Mouse (Mus musculus) stomach, adult 2 months (tissue): ENCODE data around the gene Lce1k. TPM values are rescaled to one million over a fixed set of nuclear protein-coding genes. Genes with fewer than 3 reads are reported as not detected.

Experiments
- polyA plus RNA-seq: library from polyadenylated mRNA; depleted of rRNA; stranded (reverse); fragments of >200 nt; gene quantifications from 2 replicates; pipeline ENCODE4 v1.2.3, GENCODE M21; 2012; rRNA removed

Gene Lce1k
- 34.9 and 89.6 TPM in 2 replicates for polyA plus RNA-seq

DNA sequence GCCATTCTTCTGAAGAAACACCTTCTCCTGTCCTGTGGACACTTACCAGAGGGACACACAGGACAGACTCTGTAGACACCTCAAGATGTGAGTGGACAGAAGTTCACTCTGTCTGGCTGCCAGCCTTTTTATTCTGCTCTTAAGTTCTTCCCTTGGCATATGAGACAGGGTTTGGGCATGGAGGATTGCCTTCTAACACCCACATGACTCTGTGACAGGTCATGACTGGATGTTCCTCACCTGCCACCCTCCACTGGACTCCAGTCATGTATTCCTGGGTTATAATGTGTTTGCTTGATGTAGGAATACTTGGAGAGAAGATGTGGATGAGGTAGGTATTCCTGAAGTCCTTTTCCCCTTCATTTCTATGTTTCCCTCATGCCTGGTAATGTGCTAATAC is at the start of gene Lce1k:
TSS of gene Lce1k (minus strand) at position 101 of the 400 bp plus-strand sequence.

DNA sequence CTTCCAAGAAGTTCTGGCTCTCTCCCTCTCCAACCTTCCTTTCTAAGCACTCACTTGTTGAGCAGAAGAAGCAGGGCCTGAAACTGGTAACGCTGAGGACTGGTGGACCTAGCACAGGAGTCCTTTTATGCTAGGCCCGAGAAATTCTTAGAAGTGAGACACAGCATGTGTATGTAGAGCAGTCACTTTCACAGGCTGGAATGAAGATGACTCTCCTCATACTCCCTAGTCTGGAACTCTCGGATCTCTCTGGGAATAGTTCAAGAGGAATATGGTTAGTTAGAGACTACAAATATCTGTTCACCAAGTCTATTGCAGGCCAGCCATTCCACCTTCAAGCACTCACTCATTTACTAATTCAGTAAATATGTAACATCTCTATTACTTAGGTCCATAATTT is 43.5 kb upstream of the Lce1k start, which contains the start of gene Lce1l:
TSS of gene Lce1l (minus strand) at position 101 of the 400 bp plus-strand sequence.

DNA sequence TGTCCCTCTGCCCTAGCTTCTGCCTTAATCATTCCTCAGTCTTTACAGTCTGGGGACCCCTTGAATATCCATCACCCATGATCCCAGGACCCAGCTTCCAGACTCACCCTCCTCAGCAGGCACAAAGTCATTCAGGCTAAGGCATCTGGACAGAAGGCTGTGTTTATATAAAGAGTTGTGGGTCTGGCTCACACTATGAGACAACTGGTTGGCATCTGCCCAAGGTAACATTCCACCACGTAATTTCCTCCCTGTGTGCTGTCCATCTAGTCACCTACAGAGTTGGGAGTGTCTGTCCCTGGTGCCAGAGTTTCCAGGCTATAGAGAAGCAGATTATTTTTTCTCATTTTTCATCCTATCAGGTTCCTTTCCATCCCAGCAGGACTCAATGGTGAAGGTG is 19.4 kb upstream of the Lce1k start, which contains the start of gene Kprp:
TSS of gene Kprp (minus strand) at position 140 of the 400 bp plus-strand sequence.

DNA sequence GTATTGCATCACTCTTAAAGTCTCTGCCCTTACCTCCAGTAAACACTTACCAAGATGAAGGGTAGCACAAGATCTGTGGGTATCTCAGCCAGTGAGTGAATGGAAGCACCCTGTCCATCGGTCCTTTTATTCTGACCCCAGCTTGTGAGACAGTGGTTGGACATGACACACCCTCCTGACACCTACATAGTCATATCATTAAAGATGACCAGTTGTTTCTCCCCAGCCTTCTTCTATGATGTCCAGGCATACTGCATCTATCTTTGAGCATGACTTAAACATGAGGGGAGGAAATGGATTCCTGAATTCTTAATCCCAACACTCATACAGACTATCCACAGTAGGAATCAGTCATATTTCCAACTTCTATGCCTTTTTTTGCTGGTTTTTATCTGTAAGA is 17.3 kb downstream of the Lce1k start, which contains the start of gene Lce1j:
TSS of gene Lce1j (minus strand) at position 101 of the 400 bp plus-strand sequence.

DNA sequence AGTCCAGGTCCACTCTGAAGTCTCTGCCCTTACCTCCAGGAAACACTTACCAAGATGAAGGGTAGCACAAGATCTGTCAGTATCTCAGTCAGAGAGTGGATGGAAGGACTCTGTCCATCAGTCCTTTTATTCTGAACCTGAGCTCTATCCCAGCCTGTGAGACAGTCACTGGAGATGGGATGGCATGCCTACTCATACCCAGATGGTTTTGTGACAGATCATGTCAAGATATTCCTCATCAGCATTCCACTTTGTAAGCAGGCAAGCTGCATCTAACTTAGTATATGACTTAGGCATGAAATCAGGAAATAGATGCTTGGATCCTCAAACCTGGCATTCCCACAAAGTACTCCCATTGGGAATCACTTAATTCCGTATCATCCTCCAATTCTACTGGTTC is 28.9 kb downstream of the Lce1k start, which contains the start of gene Lce1i:
TSS of gene Lce1i (minus strand) at position 101 of the 400 bp plus-strand sequence.

DNA sequence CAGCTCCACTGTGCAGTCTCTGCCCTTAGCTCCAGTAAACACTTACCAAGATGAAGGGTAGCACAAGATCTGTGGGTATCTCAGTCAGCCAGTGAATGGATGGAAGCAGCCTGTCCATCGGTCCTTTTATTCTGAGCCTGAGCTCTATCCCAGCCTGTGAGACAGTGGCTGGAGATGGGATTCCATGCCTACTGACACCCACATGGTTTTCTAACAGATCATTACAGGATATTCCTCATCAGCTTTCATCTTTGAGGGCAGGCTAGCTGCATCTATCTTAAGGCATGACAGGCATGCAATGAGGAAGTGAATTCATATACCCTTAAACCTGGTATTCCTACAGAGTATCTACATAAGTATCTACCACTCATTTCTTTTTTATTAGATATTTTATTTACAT is 42.7 kb downstream of the Lce1k start, which contains the start of gene Lce1h:
TSS of gene Lce1h (minus strand) at position 101 of the 400 bp plus-strand sequence.

Other genes with a start within 250 kb of the Lce1k start
- 1.8 and 2.7 TPM in 2 replicates for gene Ivl, start 234.2 kb downstream of the Lce1k start, polyA plus RNA-seq
- gene Smcp, start 218.9 kb downstream of the Lce1k start, polyA plus RNA-seq: not detected in 2 replicates
- 2.9 and 3.0 TPM in 2 replicates for gene 2210017I01Rik, start 200.4 kb downstream of the Lce1k start, polyA plus RNA-seq
- gene Lce6a, start 186.2 kb downstream of the Lce1k start, polyA plus RNA-seq: 0.77 and 3.0 TPM in 2 replicates
- 113 and 390 TPM in 2 replicates for gene Lce1a1, start 159.6 kb downstream of the Lce1k start, polyA plus RNA-seq
- 117 and 331 TPM in 2 replicates for gene Lce1b, start 151.0 kb downstream of the Lce1k start, polyA plus RNA-seq
- 97.3 and 328 TPM in 2 replicates for gene Lce1a2, start 137.6 kb downstream of the Lce1k start, polyA plus RNA-seq
- 108 and 297 TPM in 2 replicates for gene Lce1c, start 128.6 kb downstream of the Lce1k start, polyA plus RNA-seq
- gene Lce1d, start 120.7 kb downstream of the Lce1k start, polyA plus RNA-seq: 105 and 245 TPM in 2 replicates
- gene Lce1e, start 98.8 kb downstream of the Lce1k start, polyA plus RNA-seq: 50.9 and 159 TPM in 2 replicates
- gene Lce1f, start 87.5 kb downstream of the Lce1k start, polyA plus RNA-seq: 83.4 and 310 TPM in 2 replicates
- gene Gm38119, start 68.8 kb downstream of the Lce1k start, polyA plus RNA-seq: 0.45 and 1.1 TPM in 2 replicates
- 41.5 and 134 TPM in 2 replicates for gene Lce1g, start 55.6 kb downstream of the Lce1k start, polyA plus RNA-seq
- 63.4 and 161 TPM in 2 replicates for gene Lce1h, start 42.8 kb downstream of the Lce1k start, polyA plus RNA-seq
- gene Lce1i, start 29.0 kb downstream of the Lce1k start, polyA plus RNA-seq: 70.5 and 204 TPM in 2 replicates
- gene Lce1j, start 17.4 kb downstream of the Lce1k start, polyA plus RNA-seq: 58.0 and 193 TPM in 2 replicates
- gene Kprp, start 19.4 kb upstream of the Lce1k start, polyA plus RNA-seq: 21.1 and 65.4 TPM in 2 replicates
- gene Lce1l, start 43.4 kb upstream of the Lce1k start, polyA plus RNA-seq: 33.4 and 88.8 TPM in 2 replicates
- gene 2310050C09Rik, start 62.3 kb upstream of the Lce1k start, polyA plus RNA-seq: 17.7 and 52.2 TPM in 2 replicates
- 68.7 and 136 TPM in 2 replicates for gene Lce3a, start 118.3 kb upstream of the Lce1k start, polyA plus RNA-seq
- 78.3 and 161 TPM in 2 replicates for gene Lce3b, start 125.1 kb upstream of the Lce1k start, polyA plus RNA-seq
- 184 and 421 TPM in 2 replicates for gene Lce3c, start 136.6 kb upstream of the Lce1k start, polyA plus RNA-seq
- gene Lce3d, start 149.5 kb upstream of the Lce1k start, polyA plus RNA-seq: 26.4 and 44.7 TPM in 2 replicates
- 54.0 and 187 TPM in 2 replicates for gene Lce3e, start 159.2 kb upstream of the Lce1k start, polyA plus RNA-seq
- 126 and 354 TPM in 2 replicates for gene Lce3f, start 184.3 kb upstream of the Lce1k start, polyA plus RNA-seq
- gene Crct1, start 207.8 kb upstream of the Lce1k start, polyA plus RNA-seq: 169 and 538 TPM in 2 replicates
- gene Lce1m, start 211.2 kb upstream of the Lce1k start, polyA plus RNA-seq: 17.4 and 162 TPM in 2 replicates